Mouse (Mus musculus) hindbrain, embryonic 16.5 days (tissue): ENCODE data around the gene Elp5. TPM values are rescaled to one million over a fixed set of nuclear protein-coding genes. Genes with fewer than 3 reads are reported as not detected.
"Not testable (repeated sequence)": the region's sequence is repeated elsewhere in the genome, so short reads cannot be mapped to it uniquely, and the experiment has no call there.

ENCODE experiments used
- ATAC-seq: fragments of 200-750 bp; cut with Nextera tagmentation; 2 replicates; pipeline ENCODE4 v1.8.0; 2017; ENCODE audit warnings: moderate TSS enrichment, moderate library complexity
- H3K27ac ChIP-seq: fragments of 300-500 bp; sonication (generic); 2 replicates; pipeline ENCODE4 v1.5.1; 2014; ENCODE audit warnings: low read depth, mild to moderate bottlenecking, control low read depth, low read length, moderate library complexity
- H3K27me3 ChIP-seq: fragments of 300-500 bp; sonication (generic); replicated peaks from 2 replicates; pipeline ENCODE4 v1.6.1; 2014; ENCODE audit warnings: low read length; ENCODE audit not compliant: control insufficient read depth, insufficient read depth
- H3K36me3 ChIP-seq: fragments of 300-500 bp; sonication (generic); 2 replicates; pipeline ENCODE4 v1.6.1; 2014; ENCODE audit warnings: mild to moderate bottlenecking, low read length, moderate library complexity, mixed read lengths; ENCODE audit not compliant: control insufficient read depth, insufficient read depth
- H3K4me1 ChIP-seq: fragments of 300-500 bp; sonication (generic); 2 replicates; pipeline ENCODE4 v1.6.1; 2014; ENCODE audit warnings: low read depth, low read length; ENCODE audit not compliant: control insufficient read depth, insufficient read depth
- H3K4me2 ChIP-seq: fragments of 300-500 bp; sonication (generic); 2 replicates; pipeline ENCODE4 v1.6.1; 2014; ENCODE audit warnings: mild to moderate bottlenecking, low read length, control low read depth, moderate library complexity
- H3K4me3 ChIP-seq: fragments of 300-500 bp; sonication (generic); 2 replicates; pipeline ENCODE4 v1.5.1; 2014; ENCODE audit warnings: mild to moderate bottlenecking, low read length, control low read depth, moderate library complexity
- H3K9ac ChIP-seq: fragments of 300-500 bp; sonication (generic); 2 replicates; pipeline ENCODE4 v1.6.1; 2014; ENCODE audit warnings: low read depth, mild to moderate bottlenecking, control low read depth, low read length, moderate library complexity
- H3K9me3 ChIP-seq: fragments of 300-500 bp; sonication (generic); 2 replicates; pipeline ENCODE4 v1.6.1; 2014; ENCODE audit warnings: mild to moderate bottlenecking, low read length, moderate library complexity; ENCODE audit not compliant: control insufficient read depth
- WGBS: fragments of 180-500 bp; shearing (Covaris S2); extraction: QIAGEN DNeasy Blood & Tissue Kit; methylation state at CpG from one replicate; pipeline ENCODE4 v1.1.7; 2014; 5-methylcytosine and 5-hydroxymethylcytosine counted together
- polyA plus RNA-seq: library from polyadenylated mRNA; unstranded; fragments of >200 nt; fragmentation: Nextera tagmentation; extraction: Ambion mirVana; gene quantifications from 2 replicates; pipeline ENCODE4 v1.2.1, GENCODE M21; 2015

Gene Elp5
- polyA plus RNA-seq, 1 experiment from 2014 or later, result 188 TPM

DNA sequence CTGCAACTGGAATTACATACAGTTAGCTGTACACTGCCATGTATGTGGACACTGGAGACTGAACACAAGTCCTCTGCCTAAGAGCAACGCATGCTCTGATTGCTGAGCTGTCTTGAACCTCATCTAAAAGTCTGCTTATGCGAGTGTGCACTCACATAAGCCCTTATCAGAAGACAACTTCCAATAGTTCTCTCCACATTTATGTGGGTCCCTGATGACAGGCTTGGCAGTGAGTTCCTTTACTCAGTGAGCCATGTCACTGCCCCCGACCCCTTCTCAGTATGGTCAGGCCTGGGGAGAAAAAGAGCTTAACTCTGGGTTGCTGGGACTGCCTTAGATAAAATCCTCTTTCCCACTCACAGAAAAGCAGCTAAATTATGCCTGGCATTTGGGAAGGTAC is 34.4 kb upstream of the Elp5 start, which contains the start of gene Dlg4:
Gene Dlg4, plus strand, starts transcription at position 274 of the 400 bp plus-strand sequence.
- H3K9me3 ChIP-seq, result no peaks in the 10 kb centered on the region
- H3K4me1 ChIP-seq, result peaks cover 35% of the 10 kb centered on the region
- peak within 1 kb of the TSS; percentile 92 for H3K9ac ChIP-seq
- peaks cover 15% of the 10 kb centered on the region for H3K36me3 ChIP-seq
- peak within 1 kb of the TSS; percentile 96 for H3K27ac ChIP-seq
- H3K4me2 ChIP-seq, result peak within 1 kb of the TSS; percentile 88
- no peak for ATAC-seq
- 79% methylated on average over 3 of the region's 3 CpGs for WGBS
- H3K27me3 ChIP-seq, result no peaks in the 10 kb centered on the region
- H3K4me3 ChIP-seq, result peak within 1 kb of the TSS; percentile 77

DNA sequence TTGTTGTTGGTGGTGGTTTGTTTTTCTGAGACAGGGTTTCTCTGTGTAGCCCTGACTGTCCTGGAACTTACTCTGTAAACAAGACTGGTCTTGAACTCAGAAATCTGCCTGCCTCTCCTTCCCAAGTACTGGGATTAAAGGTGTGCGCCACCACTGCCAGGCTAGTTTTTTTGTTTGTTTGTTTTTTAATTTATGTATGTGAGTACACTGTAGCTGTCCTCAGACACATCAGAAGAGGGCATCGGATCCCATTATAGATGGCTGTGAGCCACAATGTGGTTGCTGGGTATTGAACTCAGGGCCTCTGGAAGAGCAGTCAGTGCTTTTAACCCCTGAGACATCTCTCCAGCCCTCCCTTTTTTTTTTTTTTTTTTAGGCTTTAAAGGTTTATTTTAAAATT is 33.9 kb upstream of the Elp5 start:
- Histone ChIP-seq H3K36me3 (peaks cover 17% of the 10 kb centered on the region), H3K4me1 (peaks cover 35% of the 10 kb centered on the region)
- not testable (repeated sequence) for H3K4me3 ChIP-seq, H3K4me2 ChIP-seq, ATAC-seq, H3K27me3 ChIP-seq, H3K9ac ChIP-seq, H3K9me3 ChIP-seq, H3K27ac ChIP-seq
- WGBS, result 77% methylated on average over 2 of the region's 2 CpGs

DNA sequence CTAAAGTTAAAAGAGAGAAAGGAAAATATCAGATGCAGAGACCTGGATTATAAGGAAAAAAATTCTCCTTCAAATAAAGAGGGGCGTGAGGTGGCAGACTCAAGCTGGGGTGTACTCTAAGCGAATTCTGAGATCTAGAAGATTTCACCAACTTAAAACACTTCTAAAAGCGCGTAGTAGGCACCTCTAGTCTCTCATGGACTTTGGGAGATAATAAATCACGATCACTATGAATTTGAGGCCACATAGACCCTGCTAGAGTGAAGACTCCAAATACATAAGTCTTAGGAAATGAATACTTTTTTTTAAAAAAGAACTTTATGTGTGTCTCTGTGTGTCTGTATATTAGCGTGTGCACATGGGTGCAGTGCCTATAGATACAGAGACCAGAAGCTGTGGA is 33.4 kb upstream of the Elp5 start:
- Histone ChIP-seq H3K27ac (no peak overlapping the region), H3K9ac (no peak overlapping the region)
- WGBS, result 62% methylated on average over 6 of the region's 6 CpGs

DNA sequence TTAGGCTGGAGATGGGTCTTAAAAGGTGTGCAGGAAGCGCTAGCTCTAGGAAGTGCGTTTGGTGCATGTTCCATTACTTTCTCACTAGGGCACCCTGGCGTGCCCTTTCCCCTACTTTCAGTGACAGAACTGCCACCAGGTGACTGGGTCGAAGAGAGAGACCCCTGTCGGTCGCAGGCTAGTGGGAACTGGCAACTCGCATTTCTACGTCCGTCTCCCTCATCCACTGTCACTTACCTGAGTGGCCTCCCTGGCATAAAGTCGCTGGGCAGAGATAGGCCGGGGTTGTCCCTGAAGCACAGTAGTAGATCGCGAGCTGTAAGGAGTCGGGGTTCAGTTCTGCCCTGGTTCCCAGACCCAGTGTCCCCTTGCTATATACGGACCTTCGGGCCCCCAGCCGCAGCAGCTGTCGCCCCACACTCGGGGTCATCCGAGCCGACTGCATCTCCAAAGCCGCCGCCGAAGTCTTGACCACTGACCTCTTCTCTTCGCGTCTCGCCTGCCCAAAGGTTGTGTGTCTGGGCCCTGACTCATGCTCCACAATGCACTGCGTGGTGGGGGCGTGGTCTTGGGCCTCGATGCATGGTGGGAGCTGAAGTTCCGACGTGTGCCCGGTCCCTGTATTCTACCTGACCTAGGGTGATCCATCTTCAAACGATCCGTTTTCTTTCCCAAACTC is 32.7 kb upstream of the Elp5 start, which contains the start of gene Acadvl:
Gene Acadvl, minus strand, starts transcription at position 532 of the 679 bp plus-strand sequence.
- WGBS, result under 1% methylated on average over 35 of the region's 35 CpGs
- peaks cover 27% of the 10 kb centered on the region for H3K4me1 ChIP-seq

More for the DNA sequence above, 33.4 kb upstream of the Elp5 start:
- H3K4me2 ChIP-seq, result peak overlapping the region; percentile 70
- H3K4me1 ChIP-seq, result peaks cover 33% of the 10 kb centered on the region
- H3K36me3 ChIP-seq, result peaks cover 21% of the 10 kb centered on the region
- peak overlapping the region; percentile 54 for H3K4me3 ChIP-seq
- no peaks in the 10 kb centered on the region for H3K9me3 ChIP-seq
- no peak for ATAC-seq
- no peaks in the 10 kb centered on the region for H3K27me3 ChIP-seq

DNA sequence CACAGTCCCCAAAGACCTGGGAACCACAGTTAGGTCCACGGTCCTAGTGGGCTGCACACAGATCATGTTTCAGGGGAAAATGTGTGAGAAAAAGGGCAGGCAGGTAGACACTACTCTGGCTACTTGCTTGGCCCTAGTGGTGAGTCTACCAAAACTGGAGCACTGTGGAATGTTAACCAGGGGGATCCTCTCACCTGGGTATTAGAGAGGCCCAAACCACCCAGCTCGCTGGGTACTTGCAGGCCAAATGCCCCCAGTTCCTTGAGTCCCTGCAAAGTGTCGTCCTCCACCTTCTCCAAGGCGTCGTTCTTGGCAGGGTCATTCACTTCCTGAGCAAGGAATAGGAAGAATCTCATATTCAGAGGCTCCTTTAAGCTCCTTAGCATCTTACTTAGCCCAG is 31.7 kb upstream of the Elp5 start:
- no peak overlapping the region for H3K27ac ChIP-seq
- peaks cover 37% of the 10 kb centered on the region for H3K36me3 ChIP-seq
- H3K9ac ChIP-seq, result no peak overlapping the region
- H3K27me3 ChIP-seq, result no peaks in the 10 kb centered on the region
- WGBS, result 56% methylated on average over 5 of the region's 5 CpGs
- no peak overlapping the region for H3K4me3 ChIP-seq
- no peak for ATAC-seq
- H3K4me2 ChIP-seq, result no peak overlapping the region
- peaks cover 18% of the 10 kb centered on the region for H3K4me1 ChIP-seq
- no peaks in the 10 kb centered on the region for H3K9me3 ChIP-seq

More for the DNA sequence above, 32.7 kb upstream of the Elp5 start, which contains the start of gene Acadvl:
- Histone ChIP-seq H3K36me3 (peaks cover 28% of the 10 kb centered on the region), H3K9ac (peak within 1 kb of the TSS; percentile 75), H3K4me3 (peak within 1 kb of the TSS; percentile 54), H3K27ac (peak within 1 kb of the TSS; percentile 75), H3K27me3 (no peaks in the 10 kb centered on the region), H3K9me3 (no peaks in the 10 kb centered on the region), H3K4me2 (peak within 1 kb of the TSS; percentile 70)
- ATAC-seq, result peak; percentile 85

DNA sequence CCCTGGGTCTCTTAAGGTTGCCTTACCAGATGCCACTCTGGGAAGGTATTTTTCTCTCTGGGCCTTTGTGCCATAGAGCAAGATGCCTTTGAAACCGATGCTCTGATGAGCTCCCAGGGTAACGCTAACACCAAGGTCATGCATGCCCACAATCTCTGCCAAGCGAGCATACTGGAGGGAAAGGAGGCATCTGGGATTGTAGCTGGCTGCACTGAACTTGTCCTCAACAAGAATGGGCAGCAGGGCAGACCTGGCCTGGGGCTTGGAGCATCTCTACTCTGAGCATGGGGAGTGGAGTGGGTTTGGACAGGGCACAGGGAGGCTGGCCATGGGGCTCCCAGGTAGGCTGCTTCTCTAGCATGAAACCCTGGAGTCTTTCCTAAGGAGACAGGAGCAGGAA is 31.1 kb upstream of the Elp5 start:
- Histone ChIP-seq H3K27me3 (no peaks in the 10 kb centered on the region), H3K9ac (no peak overlapping the region), H3K4me2 (no peak overlapping the region), H3K4me1 (peaks cover 17% of the 10 kb centered on the region), H3K4me3 (no peak overlapping the region), H3K27ac (no peak overlapping the region), H3K9me3 (no peaks in the 10 kb centered on the region), H3K36me3 (peaks cover 43% of the 10 kb centered on the region)
- ATAC-seq, result no peak
- 74% methylated on average over 3 of the region's 3 CpGs for WGBS

DNA sequence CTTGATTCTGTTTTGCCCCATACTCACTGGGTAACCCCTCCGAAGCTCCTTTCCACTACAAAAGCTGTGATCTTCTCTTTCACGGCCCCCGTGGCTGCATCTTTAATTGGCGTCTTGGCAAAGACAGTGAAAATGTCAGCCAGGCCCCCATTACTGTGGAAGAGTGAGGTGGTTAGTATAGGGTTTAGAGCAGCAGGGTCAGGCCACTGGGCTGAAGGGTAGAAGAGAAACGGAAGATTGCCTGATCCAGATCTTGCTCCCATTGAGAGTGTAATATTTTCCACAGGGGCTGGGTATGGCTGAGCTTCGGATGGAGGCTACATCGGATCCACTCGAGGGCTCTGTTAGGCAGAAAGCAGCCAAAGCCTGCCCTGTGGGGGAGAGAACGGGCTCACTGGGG is 30.6 kb upstream of the Elp5 start:
- WGBS, result 89% methylated on average over 9 of the region's 9 CpGs
- peaks cover 48% of the 10 kb centered on the region for H3K36me3 ChIP-seq
- H3K9ac ChIP-seq, result no peak overlapping the region

DNA sequence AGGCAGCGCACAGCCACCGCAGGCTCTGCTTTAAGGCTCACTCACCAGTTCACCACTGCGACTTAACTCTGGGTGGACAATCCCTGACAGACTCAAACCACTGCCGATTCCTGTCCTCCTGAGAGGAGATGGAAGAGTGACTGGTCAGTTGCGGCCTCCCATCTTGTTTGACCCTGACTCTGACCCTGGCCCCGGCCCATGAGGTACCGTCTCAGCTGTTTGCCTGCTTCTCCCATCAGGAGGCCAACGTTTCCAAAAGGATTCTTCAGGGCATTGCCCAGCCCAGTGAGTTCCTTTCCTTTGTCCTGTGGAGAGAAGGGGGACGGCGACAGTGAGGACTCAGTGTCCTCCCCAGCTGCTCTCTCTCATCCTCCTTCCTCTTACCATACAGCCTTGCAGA is 28.6 kb upstream of the Elp5 start:
- no peak overlapping the region for H3K27ac ChIP-seq
- H3K4me1 ChIP-seq, result peaks cover 7% of the 10 kb centered on the region
- H3K27me3 ChIP-seq, result no peaks in the 10 kb centered on the region
- H3K36me3 ChIP-seq, result peaks cover 66% of the 10 kb centered on the region
- no peaks in the 10 kb centered on the region for H3K9me3 ChIP-seq
- no peak overlapping the region for H3K4me3 ChIP-seq
- no peak for ATAC-seq
- H3K4me2 ChIP-seq, result no peak overlapping the region
- 75% methylated on average over 10 of the region's 10 CpGs for WGBS
- H3K9ac ChIP-seq, result no peak overlapping the region

More for the DNA sequence above, 30.6 kb upstream of the Elp5 start:
- Histone ChIP-seq H3K4me3 (no peak overlapping the region), H3K27me3 (no peaks in the 10 kb centered on the region), H3K9me3 (no peaks in the 10 kb centered on the region), H3K4me2 (no peak overlapping the region), H3K4me1 (peaks cover 15% of the 10 kb centered on the region), H3K27ac (no peak overlapping the region)
- ATAC-seq, result no peak

DNA sequence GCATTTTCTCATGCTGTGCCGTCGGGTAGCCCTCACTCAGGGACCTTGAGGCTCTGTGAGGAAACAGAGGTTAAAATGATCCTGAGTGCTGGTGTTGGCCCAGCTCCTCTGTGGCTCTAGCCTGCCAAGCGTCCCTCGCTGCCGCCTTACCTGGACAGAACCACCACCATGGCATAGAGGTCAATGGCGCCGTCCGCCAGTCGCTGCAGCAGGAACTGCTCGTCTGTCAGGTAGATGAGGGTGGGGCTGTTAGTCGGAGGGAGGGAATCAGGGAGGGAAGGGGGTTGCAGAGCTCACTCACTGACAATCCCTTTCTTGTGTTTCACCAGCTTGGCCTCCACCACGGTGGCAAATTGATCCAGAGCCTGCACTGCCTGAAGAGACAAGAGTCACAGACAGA is 28.2 kb upstream of the Elp5 start:
- Histone ChIP-seq H3K4me2 (no peak overlapping the region), H3K27ac (no peak overlapping the region), H3K27me3 (no peaks in the 10 kb centered on the region), H3K9me3 (no peaks in the 10 kb centered on the region), H3K36me3 (peaks cover 69% of the 10 kb centered on the region), H3K4me1 (peaks cover 7% of the 10 kb centered on the region), H3K4me3 (no peak overlapping the region), H3K9ac (no peak overlapping the region)
- whole genome bisulfite sequencing, result 88% methylated on average over 10 of the region's 12 CpGs
- ATAC-seq, result no peak
